Mouse (Mus musculus) large intestine, adult 2 months (tissue): ENCODE results near the gene Usp35. TPM values are rescaled to one million over a fixed set of nuclear protein-coding genes. Genes with fewer than 3 reads are reported as not detected.

Experiments used
- DNase-seq: peaks from one replicate; pipeline ENCODE4 v3.0.0-alpha.2; 2012; ENCODE audit warnings: low read depth, low spot score
- WGBS: fragments of 180-500 bp; shearing (Covaris S2); methylation state at CpG from one replicate; pipeline ENCODE4 v1.1.7; 2018; 5-methylcytosine and 5-hydroxymethylcytosine counted together
- polyA plus RNA-seq: library from polyadenylated mRNA; depleted of rRNA; stranded (reverse); fragments of >200 nt; gene quantifications from 2 replicates; pipeline ENCODE4 v1.2.3, GENCODE M21; 2012

Usp35 gene
- polyA plus RNA-seq, 1 experiment: 2.7 TPM

DNA sequence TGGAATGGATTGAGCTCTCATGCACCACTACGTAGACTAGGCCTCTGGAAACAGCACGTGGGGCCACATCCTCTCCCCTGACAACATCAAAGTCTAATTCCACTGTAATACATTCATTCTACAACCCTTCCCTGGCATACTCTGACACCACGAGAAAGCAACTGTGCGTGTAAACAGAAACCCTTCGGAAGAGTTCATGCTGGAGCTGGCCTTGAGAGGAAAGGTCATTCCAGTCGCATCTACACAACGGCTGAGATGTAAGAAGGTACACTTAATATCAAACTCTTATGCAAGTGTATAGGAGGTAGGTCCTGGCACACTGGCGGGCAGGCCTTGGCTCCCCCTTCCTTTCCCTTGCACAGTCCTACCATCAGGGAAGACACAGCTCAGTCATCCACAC is 7.5 kb downstream of the Usp35 start:
- DNase-seq: no peak
- WGBS: 91% methylated on average over 8 of the region's 8 CpGs

DNA sequence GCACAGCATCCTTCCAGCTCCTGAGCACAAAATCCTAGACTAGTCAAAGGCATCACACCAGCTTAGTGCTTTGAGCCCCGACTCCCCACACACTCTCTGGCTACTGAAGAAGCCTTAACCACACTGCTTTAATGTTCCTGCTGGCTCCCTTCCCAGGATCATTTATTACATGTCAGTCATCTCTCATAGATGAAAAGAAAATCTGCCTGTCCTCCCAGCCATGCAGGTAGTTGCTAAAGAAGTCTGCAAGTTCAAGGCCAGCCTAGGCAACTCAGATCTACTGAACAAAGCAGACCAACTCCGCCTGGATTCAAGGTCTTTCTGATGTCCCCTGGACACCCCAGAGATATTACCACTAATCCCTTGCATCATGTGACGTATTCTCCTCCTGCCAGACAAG is 14.1 kb downstream of the Usp35 start:
- 66% methylated on average over 3 of the region's 3 CpGs for WGBS

DNA sequence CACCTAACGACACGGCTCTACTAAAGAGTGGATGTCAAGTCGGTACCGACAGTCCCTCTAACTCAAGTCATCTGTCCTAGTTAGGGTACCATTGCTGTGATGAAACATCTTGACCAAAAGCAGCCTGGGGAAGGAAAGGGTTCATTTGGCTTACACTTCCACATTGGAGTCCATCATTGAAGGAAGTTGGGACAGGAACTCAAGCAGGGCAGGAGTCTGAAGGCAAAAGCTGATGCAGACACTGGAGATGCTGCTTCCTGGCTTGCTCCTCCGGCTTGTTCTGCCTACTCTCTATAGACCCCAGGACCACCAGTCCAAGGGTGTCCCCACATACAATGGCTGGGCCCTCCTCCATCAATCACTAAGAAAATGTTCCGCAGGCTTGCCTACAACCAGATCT is 16.2 kb downstream of the Usp35 start:
- 94% methylated on average over 6 of the region's 6 CpGs for WGBS
- DNase-seq: no peak

More for the DNA sequence above, 14.1 kb downstream of the Usp35 start:
- DNase-seq: no peak

DNA sequence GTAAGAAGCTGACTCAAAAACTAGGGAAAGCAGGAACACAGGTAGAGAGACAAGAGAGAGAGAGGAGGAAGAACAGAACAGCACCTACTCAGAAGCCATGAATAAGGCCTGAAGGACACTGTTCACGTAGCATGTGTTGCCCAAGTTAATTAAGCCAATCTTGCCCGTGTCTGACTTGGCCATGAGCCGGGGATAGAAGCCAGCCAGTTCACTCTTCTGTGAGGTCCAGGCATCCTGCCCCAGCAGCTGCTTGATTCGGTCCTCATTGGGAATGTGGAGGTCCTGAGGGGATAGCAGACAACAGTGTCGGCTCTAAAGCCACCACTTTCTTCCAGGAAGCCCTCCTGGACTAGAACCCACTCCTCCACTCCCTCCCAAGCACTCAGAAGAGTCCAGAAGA is 17.2 kb downstream of the Usp35 start:
- DNase-seq: no peak
- 85% methylated on average over 5 of the region's 5 CpGs for WGBS

DNA sequence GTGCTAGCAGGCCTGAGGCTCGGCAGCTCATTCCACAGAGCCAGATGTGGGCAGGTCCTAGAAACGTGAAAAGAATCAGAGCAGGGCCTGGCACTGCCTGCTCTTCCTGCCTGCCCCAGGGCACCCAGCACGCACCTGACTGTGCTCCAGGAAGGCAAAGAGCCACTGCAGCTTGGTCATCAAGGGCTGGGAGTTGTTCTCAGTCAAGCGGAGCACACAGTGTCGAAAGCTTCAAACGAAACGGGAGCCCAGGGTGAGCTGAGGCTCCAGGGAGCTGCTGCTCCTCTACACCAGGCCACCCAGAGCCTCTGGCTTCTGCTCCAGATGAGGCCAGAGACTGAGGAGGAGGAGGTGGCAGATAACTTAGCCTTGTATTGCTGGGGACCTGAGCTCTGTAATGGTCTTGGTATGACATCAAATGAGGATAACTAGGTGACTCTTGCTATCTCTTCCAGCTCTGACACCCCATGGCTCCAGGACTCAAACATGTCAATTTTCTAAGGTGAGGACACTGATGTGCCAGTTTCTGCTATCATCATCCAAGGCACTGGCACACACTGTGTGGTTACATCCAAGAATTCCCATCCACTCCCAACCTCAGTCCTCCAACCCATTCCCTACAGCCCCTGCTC is 18.3 kb downstream of the Usp35 start:
- 75% methylated on average over 7 of the region's 7 CpGs for WGBS
- DNase-seq: no peak

DNA sequence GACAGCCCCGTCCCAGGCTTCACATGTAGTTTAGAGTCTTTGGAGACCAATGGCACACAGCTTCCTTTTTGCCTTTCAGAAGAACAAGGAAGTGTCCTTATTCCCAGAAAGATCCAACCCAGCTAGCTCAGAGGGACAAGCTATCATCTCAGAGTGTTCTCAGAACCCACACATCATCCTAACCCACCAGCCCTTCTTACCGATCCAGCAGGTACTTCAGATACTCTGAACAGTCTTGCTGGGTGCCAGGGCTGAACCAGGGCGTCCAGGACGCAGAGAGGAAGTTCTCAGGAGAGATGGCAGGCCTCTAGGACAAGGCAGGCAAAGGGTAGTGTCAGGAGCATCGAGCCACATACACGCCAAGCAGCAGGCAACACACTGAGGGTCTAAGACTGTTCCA is 19.0 kb downstream of the Usp35 start:
- 90% methylated on average over 6 of the region's 6 CpGs for WGBS
- no peak for DNase-seq

DNA sequence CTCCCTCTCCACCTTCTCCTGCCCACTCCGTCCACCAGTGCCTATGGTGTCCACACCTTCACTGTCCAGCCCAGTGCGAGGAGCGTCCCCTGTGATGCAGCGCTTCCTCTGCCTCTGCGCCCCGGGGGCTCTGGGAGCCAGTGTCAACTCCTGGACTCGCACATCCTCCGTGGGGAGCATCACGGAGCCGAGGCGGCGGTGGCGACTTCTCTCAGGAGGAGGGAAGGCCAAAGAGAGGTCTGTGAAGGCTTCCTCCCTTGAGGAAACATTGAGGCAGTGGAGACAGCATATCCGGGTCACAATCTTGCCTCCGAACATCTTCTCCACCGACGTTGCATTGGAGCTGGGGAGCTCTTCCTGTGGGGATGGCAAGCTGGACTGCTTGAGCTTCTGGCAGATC is 19.6 kb downstream of the Usp35 start:
- 87% methylated on average over 17 of the region's 17 CpGs for WGBS
- no peak for DNase-seq

DNA sequence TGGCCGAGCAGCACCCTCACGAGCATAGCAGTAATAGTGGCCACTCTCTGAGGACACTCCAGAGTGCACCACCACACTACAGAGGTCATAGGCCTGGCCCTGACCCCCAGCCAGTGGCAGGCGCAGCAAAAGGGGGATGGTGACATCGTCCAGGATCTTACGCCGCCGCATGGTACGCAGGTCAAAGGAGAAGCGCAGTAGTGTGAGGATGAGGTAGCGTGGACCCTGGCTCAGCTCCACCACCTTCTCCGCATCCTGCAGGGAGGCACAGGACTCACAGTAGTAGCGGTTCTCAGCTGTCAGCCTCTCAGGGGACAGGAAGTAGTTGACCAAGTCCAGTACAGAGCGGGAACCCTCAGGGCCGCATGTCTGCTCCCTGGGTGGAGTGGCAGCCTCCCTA is 20.2 kb downstream of the Usp35 start:
- no peak for DNase-seq
- WGBS: 93% methylated on average over 14 of the region's 14 CpGs

DNA sequence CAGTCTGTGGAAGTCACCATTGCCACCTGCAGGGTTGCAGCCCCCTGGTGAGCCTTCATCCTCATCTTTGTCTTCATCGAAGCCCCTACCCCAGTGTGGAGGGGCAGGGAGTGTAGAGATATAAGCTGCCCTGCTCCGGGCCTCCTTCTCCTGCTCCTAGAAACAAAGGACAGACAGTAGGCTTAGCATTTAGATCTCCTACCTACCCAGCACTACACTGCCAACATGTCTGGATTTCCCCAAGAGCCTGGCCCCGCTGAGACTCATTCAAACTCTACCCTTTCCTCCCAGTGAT is 21.5 kb downstream of the Usp35 start:
- no peak for DNase-seq
- WGBS: 89% methylated on average over 3 of the region's 3 CpGs

DNA sequence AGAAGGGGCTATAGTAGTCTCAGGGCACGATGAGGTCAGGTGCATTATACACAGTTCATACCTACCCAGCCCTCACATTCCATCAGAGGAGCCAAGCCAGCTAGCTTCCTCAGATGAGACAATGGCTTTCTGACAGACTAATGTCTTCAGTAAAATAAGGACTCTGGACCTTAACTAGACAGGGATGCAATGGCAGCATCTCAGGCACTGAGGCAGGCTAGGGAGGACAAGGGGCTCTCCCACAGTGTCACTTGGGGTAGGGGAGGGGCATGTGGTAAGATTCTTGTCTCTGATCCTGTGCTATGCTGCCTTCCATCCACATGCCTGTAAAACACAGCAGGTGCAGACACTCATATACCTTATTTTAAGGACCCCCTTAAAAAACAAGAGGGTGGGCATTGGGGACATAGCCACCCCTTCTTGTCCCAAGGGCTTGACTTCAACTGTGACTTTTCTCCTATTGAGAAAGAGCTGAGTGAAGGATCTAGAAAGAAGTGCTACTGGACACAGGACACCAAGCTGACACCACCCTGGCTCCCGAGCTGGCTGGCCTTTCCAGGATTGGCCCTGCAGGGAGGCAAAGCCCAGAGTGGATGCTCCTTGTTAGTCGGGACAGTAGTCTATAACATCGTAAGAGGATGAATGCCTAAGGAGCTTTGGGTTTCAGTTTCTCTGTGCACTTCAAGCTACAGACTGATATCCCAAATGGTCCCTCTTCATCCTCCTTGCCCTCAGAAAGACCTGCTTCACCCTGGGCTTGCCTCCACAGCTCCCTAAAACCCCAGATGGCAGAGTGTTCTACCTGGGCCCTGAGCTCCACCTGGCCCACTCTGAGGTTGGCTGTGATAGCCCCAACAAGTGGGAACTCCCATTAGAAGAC is 22.1 kb downstream of the Usp35 start:
- 88% methylated on average over 4 of the region's 4 CpGs for WGBS
- DNase-seq: no peak

DNA sequence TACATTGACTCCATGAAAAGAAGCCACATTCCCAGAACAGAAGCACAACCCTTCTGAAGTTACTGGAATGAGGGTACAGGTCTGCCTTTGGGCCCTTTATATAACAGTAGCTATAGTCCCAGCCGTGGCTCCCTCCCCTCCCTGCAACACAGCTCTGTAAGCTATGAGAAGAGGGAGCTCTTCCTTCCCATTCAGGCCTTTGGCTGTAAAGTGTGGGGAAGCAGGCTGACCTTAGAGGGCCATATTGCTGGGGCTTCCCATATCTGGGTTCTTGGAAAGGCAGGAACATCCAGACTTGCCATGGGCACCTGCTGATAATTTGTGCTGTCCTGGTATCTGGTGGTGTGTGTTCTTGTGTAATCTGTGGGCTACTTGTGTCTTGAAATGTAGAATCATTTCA is 24.3 kb downstream of the Usp35 start:
- WGBS: 91% methylated on average over 1 of the region's 1 CpGs
- DNase-seq: no peak

DNA sequence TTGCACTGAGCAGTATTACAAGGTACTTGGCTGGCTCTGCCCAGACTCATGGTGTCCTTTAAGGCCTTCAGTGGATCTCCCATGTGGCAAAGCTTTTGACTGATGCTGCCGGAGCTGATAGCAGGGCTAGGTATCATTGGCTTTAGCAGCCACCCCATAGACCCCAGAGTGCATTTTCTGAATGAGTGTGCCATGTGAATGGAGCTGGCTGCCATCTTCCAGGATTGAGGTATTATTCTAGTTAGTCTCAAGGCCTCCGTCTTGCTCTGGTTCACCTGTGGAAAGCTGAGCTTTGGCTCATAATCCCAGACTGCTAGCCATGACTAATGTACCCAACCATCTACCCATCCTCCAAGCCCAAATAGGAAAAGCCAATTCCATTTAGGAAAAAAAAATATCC is 25.0 kb downstream of the Usp35 start:
- WGBS: 97% methylated on average over 2 of the region's 2 CpGs
- DNase-seq: no peak

DNA sequence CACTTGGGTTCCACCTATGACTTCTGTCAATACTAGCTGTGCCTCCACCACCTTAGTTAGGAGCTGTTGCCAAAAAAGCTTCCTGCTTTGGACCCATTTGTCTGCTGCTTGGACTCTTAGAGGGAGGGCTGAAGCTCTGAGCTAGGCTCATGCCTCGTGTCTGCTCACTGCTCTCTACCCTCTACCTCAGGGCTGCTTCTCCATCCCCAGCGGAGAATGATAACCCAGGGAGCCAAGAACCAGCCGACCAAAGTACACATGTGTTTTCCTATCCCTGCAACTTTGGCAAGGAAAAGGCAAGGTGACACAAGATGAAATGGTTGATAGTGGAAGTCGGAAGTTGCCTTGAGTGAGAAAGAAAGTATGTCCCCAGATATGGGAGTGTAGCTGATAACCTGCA is 26.6 kb downstream of the Usp35 start:
- WGBS: 84% methylated on average over 4 of the region's 4 CpGs
- DNase-seq: no peak

DNA sequence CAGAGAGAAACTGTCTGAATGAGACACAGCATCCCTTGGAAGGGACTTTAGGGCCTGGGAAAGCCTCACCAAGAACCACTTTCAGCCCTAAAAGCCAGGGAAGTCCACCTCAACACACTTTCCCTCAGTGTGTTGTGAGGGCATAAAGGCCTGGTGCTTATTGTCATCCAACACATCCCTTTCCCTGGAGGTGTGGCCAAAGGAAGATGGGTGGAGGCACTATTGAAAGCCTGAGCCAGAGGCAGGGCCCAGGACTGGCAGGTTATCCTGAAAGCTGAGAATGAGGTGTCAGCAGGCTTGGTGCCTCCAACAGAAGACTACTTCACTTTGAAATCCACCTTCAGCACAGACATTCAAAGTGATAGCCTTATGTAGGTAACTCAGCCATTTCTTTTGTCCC is 27.3 kb downstream of the Usp35 start:
- DNase-seq: no peak

DNA sequence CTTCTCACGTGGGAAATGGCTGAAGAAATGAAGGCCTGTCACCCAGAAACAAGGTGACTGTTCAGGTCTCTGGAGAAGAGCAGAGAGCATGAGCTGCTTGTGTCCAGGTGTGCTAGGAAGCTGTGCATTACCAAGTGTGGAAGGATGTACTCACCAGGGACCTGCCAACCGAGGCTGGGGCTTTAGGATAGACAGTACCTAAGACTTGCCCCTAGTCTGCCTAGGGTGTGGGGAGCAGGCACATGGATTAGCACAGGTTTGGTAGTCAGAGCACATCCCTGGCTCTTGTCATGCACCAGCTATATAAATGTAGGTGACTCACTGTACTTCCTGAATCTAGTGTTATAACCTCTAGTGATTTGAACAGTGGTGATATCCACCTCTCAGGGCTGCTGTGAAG is 28.2 kb downstream of the Usp35 start:
- WGBS: 75% methylated on average over 2 of the region's 2 CpGs
- DNase-seq: no peak

DNA sequence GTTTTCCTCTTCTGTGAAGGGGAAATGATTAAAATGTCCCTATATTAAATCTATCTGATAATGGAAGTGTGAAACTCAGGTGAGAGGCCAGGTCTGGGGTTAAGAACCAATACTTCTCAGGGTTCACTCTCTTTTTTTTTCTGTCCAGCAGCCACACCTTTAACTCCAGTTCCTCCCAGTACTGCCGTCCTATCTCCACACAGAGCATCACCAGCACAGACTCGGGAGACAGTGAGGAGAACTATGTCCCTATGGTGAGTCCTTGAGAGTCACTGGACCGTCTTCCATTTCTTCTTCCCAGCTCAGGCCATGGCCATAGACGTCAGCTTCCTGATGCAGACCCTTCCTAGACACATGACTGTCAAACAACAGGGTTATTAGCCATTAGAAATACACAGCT is 28.9 kb downstream of the Usp35 start:
- DNase-seq: no peak
- WGBS: 87% methylated on average over 4 of the region's 4 CpGs

DNA sequence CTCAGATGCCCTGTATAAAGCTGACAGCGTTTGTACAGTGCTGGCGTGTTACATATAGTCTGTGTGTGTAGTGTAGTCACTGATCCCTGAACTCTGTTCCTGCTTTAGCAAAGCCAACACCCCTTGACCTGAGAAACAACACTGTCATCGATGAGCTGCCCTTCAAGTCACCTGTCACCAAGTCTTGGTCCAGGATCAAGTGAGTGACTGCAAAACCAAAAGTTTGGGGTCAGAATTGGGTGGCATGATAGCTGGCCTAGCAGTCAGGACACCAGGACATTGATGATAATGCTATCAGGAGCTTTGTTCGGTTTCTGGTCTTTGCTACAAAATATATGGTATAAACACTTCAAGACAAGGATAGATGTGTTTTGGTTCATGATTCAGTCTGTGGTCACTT is 29.6 kb downstream of the Usp35 start:
- DNase-seq: no peak
- WGBS: 78% methylated on average over 4 of the region's 4 CpGs

DNA sequence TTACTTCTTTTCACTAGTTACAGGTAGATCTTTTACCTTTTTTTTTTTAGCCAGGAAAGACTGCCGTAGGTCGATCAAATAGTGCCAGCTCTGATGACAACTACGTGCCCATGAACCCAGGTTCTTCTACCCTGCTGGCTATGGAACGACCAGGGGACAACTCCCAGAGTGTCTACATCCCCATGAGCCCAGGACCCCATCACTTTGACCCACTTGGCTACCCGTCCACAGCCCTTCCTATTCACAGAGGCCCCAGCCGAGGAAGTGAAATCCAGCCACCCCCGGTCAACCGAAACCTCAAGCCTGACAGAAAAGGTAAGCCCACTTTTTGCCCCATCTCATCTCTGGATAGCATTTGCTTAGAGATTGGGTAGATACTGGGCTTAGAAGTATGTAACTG is 30.5 kb downstream of the Usp35 start:
- 91% methylated on average over 8 of the region's 8 CpGs for WGBS
- no peak for DNase-seq

DNA sequence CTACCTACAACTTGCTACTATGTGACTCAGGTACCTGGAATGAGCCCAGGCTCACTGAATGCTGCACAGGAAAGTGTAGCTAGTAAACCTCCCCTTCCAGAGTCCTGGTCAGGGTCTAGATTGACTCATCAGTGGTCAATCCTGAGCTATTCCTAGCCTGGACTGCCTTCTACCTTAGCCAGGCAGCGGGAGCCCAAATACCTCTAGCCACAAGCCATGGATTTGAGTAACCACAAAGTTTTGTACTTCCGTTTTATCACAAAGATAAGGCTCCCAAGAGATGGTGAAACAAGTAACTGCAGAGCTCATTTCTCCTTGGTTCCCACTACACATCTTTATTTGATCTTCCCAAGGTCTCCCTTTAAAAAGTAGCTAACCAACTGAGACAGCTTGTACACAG is 30.9 kb downstream of the Usp35 start:
- no peak for DNase-seq

DNA sequence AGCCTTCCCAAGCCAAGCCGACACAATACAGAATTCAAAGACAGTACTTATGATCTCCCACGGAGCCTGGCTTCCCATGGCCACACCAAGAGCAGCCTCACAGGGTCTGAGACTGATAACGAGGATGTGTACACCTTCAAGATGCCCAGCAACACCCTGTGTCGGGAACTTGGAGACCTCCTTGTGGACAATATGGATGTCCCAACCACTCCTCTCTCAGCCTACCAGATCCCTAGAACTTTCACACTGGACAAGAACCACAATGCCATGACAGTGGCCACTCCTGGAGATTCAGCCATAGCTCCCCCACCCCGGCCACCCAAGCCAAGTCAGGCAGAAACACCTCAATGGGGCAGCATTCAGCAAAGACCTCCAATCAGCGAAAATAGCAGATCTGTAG is 32.9 kb downstream of the Usp35 start:
- 93% methylated on average over 6 of the region's 6 CpGs for WGBS
- no peak for DNase-seq

More for the DNA sequence above, 30.9 kb downstream of the Usp35 start:
- 89% methylated on average over 2 of the region's 2 CpGs for WGBS

DNA sequence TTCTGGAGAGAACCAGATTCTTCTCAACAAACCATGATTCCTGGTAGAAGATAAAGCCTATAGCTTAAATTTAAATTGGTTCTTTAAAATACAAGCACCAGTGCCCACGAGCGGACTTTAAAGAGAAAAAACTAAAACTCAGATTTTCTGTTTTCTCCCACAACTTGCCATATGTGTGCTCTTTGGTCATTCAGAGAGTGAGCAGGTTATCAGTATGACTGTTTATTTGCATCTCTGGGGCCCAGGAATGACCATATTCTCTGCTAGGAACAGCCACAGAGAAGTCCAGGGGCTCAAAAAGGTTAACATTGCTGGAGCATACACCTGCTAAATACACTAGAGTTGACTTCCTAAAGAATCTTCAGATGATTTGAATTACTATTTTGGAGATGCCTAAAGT is 33.5 kb downstream of the Usp35 start:
- 89% methylated on average over 2 of the region's 2 CpGs for WGBS
- DNase-seq: no peak

DNA sequence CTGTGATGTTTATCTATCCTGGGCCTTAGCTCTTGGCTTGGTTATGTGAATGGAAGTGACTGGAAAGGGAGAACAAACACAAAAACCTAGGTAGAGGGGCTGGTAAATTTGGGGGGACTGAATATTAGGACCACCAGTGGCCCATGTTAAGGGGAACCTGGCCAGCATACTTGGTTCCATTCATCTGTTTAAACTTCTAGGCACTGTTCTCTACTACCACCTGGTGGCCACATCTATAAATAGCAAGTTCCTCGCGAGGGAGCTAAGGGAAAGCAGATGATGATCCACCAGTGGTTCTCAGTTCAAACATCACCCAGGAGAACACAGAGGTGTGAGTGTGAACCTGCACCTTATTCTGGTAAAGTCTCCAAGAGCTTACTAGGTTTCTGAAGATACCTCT is 34.4 kb downstream of the Usp35 start:
- 1% methylated on average over 2 of the region's 2 CpGs for WGBS
- DNase-seq: peak; percentile 25
